Mouse (Mus musculus) lung, embryonic 14.5 days (tissue): ENCODE data around the gene Gpr55. TPM values are rescaled to one million over a fixed set of nuclear protein-coding genes. Genes with fewer than 3 reads are reported as not detected.

Experiments used
- ATAC-seq: fragments of 200-750 bp; cut with Nextera tagmentation; 2 replicates; pipeline ENCODE4 v1.8.0; 2017; ENCODE audit warnings: mild to moderate bottlenecking, moderate TSS enrichment, moderate library complexity; ENCODE audit not compliant: insufficient read depth
- DNase-seq: peaks from one replicate; pipeline ENCODE4 v3.0.0-alpha.2; 2015
- H3K27ac ChIP-seq: fragments of 300-500 bp; sonication (generic); 2 replicates; pipeline ENCODE4 v1.5.1; 2014; ENCODE audit warnings: low read depth, mild to moderate bottlenecking, moderate library complexity
- H3K27me3 ChIP-seq: fragments of 300-500 bp; sonication (generic); 2 replicates; pipeline ENCODE4 v1.6.1; 2014; ENCODE audit warnings: low read length, control low read depth; ENCODE audit not compliant: insufficient read depth
- H3K36me3 ChIP-seq: fragments of 300-500 bp; sonication (generic); 2 replicates; pipeline ENCODE4 v1.6.1; 2014; ENCODE audit warnings: control low read depth; ENCODE audit not compliant: insufficient read depth
- H3K4me1 ChIP-seq: fragments of 300-500 bp; sonication (generic); 2 replicates; pipeline ENCODE4 v1.6.1; 2014; ENCODE audit warnings: antibody characterized with exemption, control low read depth; ENCODE audit not compliant: insufficient read depth
- H3K4me2 ChIP-seq: fragments of 300-500 bp; sonication (generic); 2 replicates; pipeline ENCODE4 v1.6.1; 2014; ENCODE audit warnings: mild to moderate bottlenecking
- H3K4me3 ChIP-seq: fragments of 300-500 bp; sonication (generic); 2 replicates; pipeline ENCODE4 v1.5.1; 2014; ENCODE audit warnings: low read depth, low read length
- H3K9ac ChIP-seq: fragments of 300-500 bp; sonication (generic); 2 replicates; pipeline ENCODE4 v1.6.1; 2014
- H3K9me3 ChIP-seq: fragments of 300-500 bp; sonication (generic); 2 replicates; pipeline ENCODE4 v1.6.1; 2016; ENCODE audit warnings: low read depth, low read length, control low read depth
- CTCF ChIP-seq: IDR thresholded peaks from 2 replicates; pipeline ENCODE4 v1.5.1; 2016; ENCODE audit warnings: antibody characterized with exemption, low read depth
- WGBS: fragments of 180-500 bp; shearing (Covaris S2); extraction: QIAGEN DNeasy Blood & Tissue Kit; methylation state at CpG from one replicate; pipeline ENCODE4 v1.1.7; 2014; 5-methylcytosine and 5-hydroxymethylcytosine counted together
- polyA plus RNA-seq: library from polyadenylated mRNA; unstranded; fragments of >200 nt; fragmentation: Nextera tagmentation; extraction: Ambion mirVana; gene quantifications from 2 replicates; pipeline ENCODE4 v1.2.1, GENCODE M21; 2014

Gene Gpr55
- polyA plus RNA-seq, 1 experiment from 2014 or later: not detected

DNA sequence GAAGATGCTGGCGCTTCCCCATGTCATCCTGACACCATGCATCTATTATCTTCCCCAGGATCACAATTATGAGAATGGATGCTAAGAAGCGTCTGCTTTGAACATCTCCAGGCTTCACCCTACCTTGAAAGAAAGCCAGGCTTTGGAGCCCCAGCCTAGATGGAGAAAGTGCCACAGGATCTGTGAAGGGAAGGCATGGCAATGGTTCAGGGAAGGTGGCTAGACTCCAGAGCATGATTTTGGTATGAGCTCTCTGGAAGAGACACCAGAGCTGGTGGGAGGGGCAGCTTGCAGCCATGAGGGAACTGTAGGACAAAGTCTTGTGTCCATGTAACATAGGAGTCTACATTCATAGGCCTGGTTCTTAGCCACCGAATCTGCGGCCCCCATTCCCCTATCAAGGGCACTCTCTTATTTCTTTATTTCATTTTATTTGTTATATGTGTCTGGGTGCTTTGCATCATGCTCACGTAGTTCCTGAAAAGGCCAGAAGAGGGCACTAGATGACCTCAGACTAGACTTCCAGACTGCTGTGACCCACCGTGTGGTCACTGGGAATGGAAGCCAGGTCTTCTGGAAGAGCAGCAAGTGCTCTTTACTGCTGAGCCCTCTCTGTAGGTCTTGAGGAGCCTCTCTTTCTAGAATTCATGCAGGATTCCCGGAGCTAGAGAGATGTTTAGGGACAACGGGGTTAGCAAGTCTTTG lies 25.5 kb downstream of the Gpr55 start:
- DNase-seq (peak; percentile 80), ATAC-seq (no peak)
- Histone ChIP-seq H3K27ac (no peak overlapping the region), H3K36me3 (no peaks in the 10 kb centered on the region), H3K4me3 (no peak overlapping the region), H3K4me1 (peaks cover 4% of the 10 kb centered on the region; the same call in 1 of the 2 replicates), H3K27me3 (no peaks in the 10 kb centered on the region), H3K9ac (no peak overlapping the region), H3K4me2 (no peak overlapping the region), H3K9me3 (no peaks in the 10 kb centered on the region)
- 51% methylated on average over 8 of the region's 8 CpGs for WGBS
- peak; percentile 69 for TF ChIP-seq CTCF

DNA sequence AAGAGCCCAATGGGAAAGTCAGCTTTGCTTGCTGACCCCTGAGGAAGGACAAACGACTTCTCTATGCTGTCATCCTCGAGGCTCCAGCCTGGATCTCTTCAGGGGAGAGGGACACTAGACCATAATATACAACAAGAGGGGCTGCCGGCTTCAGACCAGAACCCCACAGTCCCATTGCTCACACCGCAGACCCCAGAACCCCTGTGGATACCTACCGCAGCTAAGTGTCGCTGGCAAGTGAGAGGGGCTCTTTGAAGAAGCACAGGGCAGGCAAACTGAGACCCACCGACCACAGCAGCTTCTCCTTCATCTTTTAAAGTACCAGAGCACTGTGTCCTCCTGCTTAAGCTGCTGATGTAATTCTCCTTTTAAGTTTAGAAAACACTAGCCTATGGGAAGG lies 26.2 kb downstream of the Gpr55 start:
- no peak overlapping the region for H3K4me2 ChIP-seq
- H3K4me3 ChIP-seq: no peak overlapping the region
- DNase-seq: no peak
- no peaks in the 10 kb centered on the region for H3K9me3 ChIP-seq
- no peaks in the 10 kb centered on the region for H3K27me3 ChIP-seq
- no peak for TF ChIP-seq CTCF
- 22% methylated on average over 7 of the region's 7 CpGs for WGBS
- peaks cover 4% of the 10 kb centered on the region; the same call in 1 of the 2 replicates for H3K4me1 ChIP-seq
- no peaks in the 10 kb centered on the region for H3K36me3 ChIP-seq
- no peak for ATAC-seq
- no peak overlapping the region for H3K27ac ChIP-seq
- no peak overlapping the region for H3K9ac ChIP-seq

- Histone ChIP-seq H3K36me3 (no peaks in the 10 kb centered on the region), H3K4me3 (no peak overlapping the region), H3K27ac (no peak overlapping the region), H3K4me1 (peaks cover 4% of the 10 kb centered on the region; the same call in 1 of the 2 replicates), H3K4me2 (peak overlapping the region; percentile 42), H3K9ac (no peak overlapping the region), H3K27me3 (no peaks in the 10 kb centered on the region), H3K9me3 (no peaks in the 10 kb centered on the region)
- TF ChIP-seq CTCF: no peak
- peak; percentile 67 for ATAC-seq
- WGBS: 9% methylated on average over 11 of the region's 11 CpGs
- DNase-seq: peak; percentile 42
These were observed 27.0 kb downstream of the Gpr55 start for GRCm38 (mm10) chr1:85933631-85934465.

DNA sequence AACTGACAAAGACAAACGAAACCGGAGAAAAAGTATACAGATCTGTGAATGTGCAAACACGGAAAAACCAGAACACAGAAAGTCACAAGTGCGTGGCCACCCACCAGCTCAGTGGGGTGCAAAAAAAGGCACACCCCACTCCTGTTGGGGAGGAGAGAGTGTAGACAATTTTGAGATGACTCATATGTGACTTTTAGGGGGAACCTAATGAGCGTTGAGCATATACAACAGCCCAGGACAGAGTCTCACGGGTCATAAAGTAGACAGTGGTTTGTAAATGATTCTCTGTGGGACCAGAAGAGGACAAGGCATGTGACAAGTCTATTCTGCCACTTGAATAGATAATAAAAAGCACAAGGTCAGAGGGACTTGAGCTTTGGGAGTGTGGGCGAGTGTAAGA lies 27.6 kb downstream of the Gpr55 start:
- DNase-seq (no peak), ATAC-seq (peak; percentile 33)
- Histone ChIP-seq H3K9me3 (no peaks in the 10 kb centered on the region), H3K27ac (peak overlapping the region; percentile 33; the same call in 1 of the 2 replicates), H3K27me3 (no peaks in the 10 kb centered on the region), H3K36me3 (no peaks in the 10 kb centered on the region), H3K4me3 (no peak overlapping the region), H3K4me2 (peak overlapping the region; percentile 42), H3K9ac (no peak overlapping the region), H3K4me1 (peaks cover 4% of the 10 kb centered on the region; the same call in 1 of the 2 replicates)
- no peak for TF ChIP-seq CTCF
- WGBS: 5% methylated on average over 7 of the region's 7 CpGs

- 81% methylated on average over 5 of the region's 5 CpGs for WGBS
- Histone ChIP-seq H3K27ac (no peak overlapping the region), H3K4me1 (peaks cover 4% of the 10 kb centered on the region; the same call in 1 of the 2 replicates), H3K36me3 (no peaks in the 10 kb centered on the region), H3K4me2 (no peak overlapping the region), H3K9ac (no peak overlapping the region), H3K4me3 (no peak overlapping the region), H3K9me3 (no peaks in the 10 kb centered on the region), H3K27me3 (no peaks in the 10 kb centered on the region)
- no peak for TF ChIP-seq CTCF
- no peak for ATAC-seq
- no peak for DNase-seq
These were observed 29.6 kb downstream of the Gpr55 start for GRCm38 (mm10) chr1:85931170-85931569.

DNA sequence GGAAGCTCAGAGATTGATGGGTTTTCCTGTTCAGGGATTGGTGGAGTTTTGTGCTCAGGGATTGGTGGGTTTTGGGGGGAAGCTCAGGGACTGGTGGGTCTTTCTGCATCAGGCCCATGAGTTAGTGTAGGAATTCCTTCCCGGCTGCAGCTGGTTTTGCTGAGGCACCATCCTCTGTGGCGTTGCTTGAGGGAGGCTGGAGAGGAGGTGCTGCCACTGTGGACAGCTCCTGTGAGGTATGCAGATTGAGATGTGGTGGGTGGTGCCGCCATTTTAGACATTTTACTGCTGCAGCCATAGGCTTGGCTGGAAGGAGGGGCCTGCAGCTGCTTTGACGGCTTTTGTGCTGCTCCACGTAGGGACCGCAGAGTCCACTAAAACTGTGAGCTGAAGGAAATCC lies 31.4 kb downstream of the Gpr55 start:
- no peak overlapping the region for H3K27ac ChIP-seq

GRCm38 (mm10) chr1:85928688-85929065 lies 32.1 kb downstream of the Gpr55 start:
- Histone ChIP-seq H3K4me1 (no peaks in the 10 kb centered on the region), H3K9ac (no peak overlapping the region), H3K9me3 (no peaks in the 10 kb centered on the region), H3K27me3 (no peaks in the 10 kb centered on the region), H3K27ac (no peak overlapping the region), H3K4me3 (no peak overlapping the region), H3K4me2 (no peak overlapping the region), H3K36me3 (no peaks in the 10 kb centered on the region)
- no peak for ATAC-seq
- no peak for DNase-seq
- WGBS: 74% methylated on average over 4 of the region's 4 CpGs
- no peak for TF ChIP-seq CTCF

More for the DNA sequence above, 31.4 kb downstream of the Gpr55 start:
- Histone ChIP-seq H3K4me2 (no peak overlapping the region), H3K4me1 (peaks cover 4% of the 10 kb centered on the region; the same call in 1 of the 2 replicates), H3K36me3 (no peaks in the 10 kb centered on the region), H3K9me3 (no peaks in the 10 kb centered on the region), H3K4me3 (no peak overlapping the region), H3K27me3 (no peaks in the 10 kb centered on the region), H3K9ac (no peak overlapping the region)
- no peak for TF ChIP-seq CTCF
- DNase-seq: no peak
- WGBS: 84% methylated on average over 6 of the region's 6 CpGs
- no peak for ATAC-seq
